Mouse (Mus musculus) layer of hippocampus, adult 9-10 months (tissue): ENCODE measurements around the gene Ifitm2.
"Not testable (repeated sequence)": the region's sequence is repeated elsewhere in the genome, so short reads cannot be mapped to it uniquely, and the experiment has no call there.

Source experiments
- DNase-seq: peaks from one replicate; pipeline ENCODE4 v3.0.0; 2022; ENCODE audit warnings: low spot score

The Ifitm2 gene

DNA sequence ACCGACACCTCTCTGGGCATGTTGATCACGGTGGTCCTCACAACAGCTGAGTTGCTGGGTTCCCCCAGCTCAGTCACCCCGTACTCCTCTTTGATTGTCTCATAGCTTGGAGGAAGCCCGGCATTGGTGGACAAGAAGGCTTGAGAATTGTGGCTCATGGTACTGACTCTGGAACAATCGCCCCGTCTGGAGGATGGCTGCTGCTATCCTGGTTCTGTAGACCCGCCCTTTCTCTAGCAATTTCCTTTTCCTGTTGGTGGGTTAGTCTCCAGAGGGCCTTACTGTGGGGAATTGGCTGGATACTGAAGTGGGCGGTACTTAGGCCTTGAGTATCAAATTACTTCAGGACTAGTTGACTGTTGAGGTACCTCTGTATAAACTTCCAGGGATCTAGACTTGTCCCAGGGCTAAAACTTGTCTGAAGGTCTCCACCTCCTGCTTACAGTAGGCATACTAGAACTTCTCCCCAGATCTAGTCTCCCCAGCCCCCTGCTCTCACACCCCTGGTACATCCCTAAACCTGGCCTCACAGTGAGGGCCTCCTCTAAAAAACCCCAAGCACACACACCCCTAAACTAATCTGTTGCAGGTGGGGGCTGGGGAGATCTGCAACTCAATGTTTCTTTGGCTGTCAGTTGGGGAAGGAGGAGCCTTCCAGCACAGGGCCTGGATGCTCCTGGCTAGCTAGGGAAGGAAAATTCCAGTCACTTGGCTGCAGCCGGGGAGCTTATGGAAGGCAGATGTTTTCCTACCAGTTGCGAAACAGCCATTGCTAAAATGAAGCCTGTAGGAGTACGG, at the start of gene Ifitm2, which contains the start of gene Gm45717:
Ifitm2 (minus strand) TSS at position 230 of the 798 bp plus-strand sequence.
Gm45717 (minus strand) TSS at position 180 of the 798 bp plus-strand sequence.
- no peak for DNase-seq

DNA sequence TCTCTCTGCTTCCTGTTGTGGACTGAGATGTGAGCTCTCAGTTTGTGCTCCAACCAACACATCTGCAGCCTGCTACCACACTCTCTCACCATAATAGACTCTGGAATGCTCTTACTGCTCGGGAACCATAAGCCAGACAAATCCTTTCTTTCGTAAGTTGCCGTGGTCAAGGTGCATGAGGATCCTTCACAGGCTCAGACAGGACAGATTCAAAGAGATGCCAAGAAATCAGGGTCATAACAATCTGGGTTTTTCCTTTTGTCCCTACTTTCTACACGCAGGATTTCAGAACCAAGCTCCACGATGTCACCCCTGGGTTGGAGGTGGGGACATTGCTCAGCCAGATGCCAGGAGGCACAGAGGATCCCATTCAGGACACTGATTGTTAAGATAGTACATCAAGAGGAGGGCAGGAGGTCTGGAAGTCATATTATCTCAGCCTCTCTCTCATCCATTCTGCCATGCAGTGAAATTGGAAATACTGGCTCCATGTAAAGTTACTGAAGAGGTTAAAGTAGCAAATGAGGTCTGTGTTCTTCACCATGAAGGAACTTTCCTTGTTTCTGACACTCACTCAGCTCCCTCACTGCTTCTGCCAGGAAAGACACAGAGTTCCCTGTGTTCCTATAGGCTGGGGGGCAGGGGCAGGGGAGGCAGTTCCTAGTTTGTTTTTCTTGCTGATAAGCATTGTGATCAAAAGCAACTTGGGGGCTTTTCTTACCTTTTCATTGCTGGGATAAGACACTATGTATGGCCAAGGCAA, 47.6 kb upstream of the Ifitm2 start:
- no peak for DNase-seq

GRCm38 (mm10) chr7:141000881-141001708, 45.3 kb upstream of the Ifitm2 start:
- DNase-seq, result no peak

- no peak for DNase-seq
Measured at GRCm38 (mm10) chr7:140998853-140999700, 43.3 kb upstream of the Ifitm2 start.

DNA sequence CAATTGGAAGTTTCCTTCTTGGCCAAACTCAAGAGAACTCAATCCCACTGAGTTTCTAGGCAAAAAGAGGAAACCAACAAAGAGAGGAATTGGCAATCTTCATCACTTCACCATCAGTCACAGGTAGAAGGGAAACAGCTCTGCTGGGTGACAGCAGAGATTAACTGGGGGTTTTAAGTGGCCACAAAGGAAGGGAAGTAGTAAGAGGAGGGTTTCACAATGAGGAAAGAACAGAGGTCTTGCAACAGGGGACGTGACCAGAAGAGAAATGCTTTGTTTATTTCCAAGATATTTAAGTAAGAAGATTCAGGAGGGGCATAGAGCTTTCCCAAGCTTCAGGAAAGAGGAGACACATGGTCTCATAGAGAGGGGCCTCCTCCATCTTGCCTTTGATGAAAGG, 42.0 kb upstream of the Ifitm2 start:
- DNase-seq, result no peak

DNA sequence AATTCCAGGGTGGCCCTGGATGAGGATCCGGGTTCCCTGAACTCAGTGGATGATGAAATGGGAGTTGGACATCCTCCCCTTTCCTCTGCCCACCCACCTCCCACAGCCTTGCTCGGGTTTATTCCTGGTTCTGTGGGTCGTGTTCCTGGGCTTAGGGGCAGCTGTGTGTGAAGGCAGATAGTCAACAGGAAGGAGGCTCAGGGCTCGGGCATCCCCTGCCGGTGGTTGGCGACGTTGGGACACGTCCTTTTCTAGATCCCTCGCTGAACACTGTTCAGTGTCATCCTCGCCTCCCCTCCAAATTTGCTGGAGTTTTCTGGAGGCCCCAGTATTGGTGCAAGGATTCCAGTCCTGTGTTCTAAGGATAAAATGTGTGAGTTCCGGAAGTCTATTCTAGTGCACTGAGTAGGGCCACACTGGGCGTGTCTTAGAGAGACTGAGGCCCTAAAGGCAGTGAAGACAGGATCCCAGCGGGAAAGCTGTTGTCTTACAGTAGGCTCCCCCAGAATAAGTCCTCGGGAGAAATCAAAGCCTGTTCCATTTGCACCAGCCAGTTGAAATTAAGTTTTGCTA, 35.4 kb upstream of the Ifitm2 start:
- DNase-seq, result no peak

- no peak for DNase-seq
Measured at GRCm38 (mm10) chr7:140990622-140991021, 34.8 kb upstream of the Ifitm2 start.

DNA sequence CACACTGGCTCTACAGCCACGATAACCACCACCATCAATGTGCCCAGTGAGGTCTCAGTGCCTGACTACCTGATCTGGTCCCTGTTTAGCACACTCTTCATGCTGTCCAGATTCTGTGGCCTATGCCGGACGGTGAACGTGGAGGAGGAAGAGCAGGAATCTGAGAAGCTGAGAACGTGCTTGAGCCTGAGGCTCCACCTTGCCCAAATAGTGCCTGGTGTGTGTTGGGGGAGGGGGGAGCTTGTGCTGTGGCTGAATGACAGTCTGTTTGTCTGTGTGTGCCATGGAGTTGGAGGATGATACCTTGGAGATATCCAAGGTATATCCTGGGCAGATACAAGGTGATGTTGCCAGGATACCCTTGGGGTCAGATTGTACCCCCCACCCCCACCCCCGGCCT, 34.4 kb upstream of the Ifitm2 start:
- DNase-seq, result no peak

DNA sequence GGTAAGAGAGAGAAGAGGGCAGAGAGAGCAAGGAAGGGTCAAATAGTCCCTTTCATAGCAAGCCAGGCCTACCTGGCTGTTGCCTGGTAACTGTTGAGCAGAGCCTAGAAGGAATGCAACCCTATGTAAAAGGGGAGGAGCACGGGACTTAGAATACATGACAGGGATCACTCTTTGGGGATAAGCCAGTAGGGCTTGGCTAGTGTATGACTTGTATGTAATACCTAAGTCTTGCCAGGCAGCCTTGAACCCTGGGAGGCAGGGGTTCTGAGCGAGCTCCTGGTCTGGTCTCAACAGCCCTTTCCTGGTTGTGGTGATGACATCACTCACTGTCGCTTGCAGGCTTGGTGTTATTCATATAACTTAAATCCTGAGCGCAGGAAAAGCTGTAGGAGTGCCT, 33.2 kb upstream of the Ifitm2 start:
- DNase-seq, result no peak

DNA sequence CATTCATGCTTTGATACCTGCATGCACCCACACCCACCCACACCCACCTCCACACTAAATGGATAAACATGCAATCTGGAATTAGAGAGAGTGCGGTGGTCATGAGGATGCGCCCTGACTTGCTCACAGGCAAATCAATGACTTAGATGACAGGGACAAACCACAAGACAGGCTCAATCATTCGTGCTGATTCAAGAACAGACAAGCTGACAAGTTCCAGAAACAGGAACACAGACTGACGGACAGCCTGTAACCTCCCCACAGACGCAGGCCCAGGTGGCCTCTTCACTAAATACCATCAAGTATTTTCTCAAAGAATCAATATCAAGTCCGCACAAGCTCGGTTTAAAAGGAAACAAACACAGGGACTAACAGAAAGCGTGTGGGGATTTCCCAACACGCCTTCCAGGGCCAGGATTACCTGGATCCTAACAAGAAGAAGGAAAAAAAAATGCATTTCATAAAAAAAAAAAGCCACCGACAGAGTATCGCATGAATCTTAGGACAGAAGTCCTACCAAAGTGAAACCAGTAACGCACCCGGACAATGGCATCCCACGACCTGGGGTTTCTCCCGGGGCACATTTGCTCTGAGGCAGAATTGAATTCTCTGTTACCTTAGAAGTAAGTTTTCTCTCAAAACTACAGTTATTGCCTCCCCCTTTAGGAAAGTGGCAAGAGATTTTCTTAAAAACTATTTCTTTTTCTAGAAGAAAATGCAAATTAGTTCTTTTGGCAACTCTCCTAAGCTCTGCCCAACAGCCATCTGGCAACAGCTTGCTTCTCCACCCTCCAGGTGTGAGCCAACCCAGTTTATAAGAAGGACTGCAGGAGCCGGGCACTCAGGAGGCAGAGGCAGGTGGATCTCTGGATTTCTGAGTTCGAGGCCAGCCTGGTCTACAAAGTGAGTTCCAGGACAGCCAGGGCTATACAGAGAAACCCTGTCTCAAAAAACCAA, 31.7 kb upstream of the Ifitm2 start:
- DNase-seq, result no peak

DNA sequence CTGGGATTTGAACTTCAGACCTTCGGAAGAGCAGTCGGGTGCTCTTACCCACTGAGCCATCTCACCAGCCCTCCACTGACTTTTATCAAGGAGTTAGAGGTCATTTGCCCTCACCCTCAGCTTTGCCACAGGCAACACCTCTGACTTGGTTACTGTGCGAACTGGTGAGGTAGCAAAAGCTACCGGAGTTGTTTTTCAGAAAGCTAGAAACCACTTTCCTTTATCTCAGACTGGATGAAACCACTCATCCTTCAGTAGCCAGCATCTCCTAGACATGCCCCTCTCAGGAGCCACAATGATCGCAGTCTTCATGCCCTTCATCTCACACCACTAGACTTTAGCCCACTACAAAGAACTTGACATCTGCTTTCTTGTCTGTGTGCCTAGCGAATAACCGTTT, 27.2 kb upstream of the Ifitm2 start:
- no peak for DNase-seq

DNA sequence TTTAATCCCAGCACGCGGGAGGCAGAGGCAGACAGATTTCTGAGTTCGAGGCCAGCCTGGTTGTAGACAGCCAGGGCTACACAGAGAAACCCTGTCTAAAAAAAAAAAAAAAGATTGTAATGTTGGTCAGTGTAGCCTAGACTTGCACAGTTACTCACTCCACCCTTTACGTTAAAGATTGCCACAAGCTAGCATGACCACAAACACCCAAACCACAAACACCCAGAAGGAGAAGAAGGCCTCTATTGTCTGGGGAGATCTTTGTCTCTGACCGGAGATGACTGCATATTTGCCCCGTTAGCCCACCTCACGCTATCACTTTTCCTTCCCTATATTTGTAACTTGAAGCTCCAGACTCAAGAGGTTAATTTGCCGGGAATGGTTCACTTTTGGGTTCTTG, 25.9 kb upstream of the Ifitm2 start:
- no peak for DNase-seq

DNA sequence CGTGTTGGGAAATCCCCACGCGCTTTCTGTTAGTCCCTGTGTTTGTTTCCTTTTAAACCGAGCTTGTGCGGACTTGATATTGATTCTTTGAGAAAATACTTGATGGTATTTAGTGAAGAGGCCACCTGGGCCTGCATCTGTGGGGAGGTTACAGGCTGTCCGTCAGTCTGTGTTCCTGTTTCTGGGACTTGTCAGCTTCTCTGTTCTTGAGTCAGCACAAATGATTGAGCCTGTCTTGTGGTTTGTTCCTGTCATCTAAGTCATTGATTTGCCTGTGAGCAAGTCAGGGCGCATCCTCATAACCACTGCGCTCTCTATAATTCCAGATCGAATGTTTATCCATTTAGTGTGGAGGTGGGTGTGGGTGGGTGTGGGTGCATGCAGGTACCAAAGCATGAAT, 20.9 kb upstream of the Ifitm2 start:
- not testable (repeated sequence) for DNase-seq

DNA sequence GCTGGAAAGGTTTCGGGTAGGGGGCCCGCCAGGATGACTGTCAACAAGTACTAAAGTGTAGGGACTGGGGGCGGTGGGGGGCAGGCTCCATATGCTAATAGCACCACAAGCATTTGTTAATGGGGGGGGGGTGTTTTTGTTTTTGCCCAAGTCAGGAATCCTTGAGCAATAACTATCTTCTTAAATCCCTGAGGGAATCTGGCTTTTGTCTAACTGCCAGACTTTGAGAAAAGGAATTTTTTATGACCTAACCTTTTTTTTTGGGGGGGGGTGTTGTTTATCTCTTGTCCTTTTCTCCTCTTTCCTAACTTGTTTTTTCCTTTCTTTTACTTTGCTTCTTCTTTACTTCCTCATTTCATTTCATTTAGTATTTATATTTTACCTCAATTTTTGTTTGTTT, 19.7 kb upstream of the Ifitm2 start:
- DNase-seq, result no peak

GRCm38 (mm10) chr7:140974940-140975339, 19.2 kb upstream of the Ifitm2 start:
- DNase-seq, result no peak

- no peak for DNase-seq
Measured at GRCm38 (mm10) chr7:140973396-140974165, 17.8 kb upstream of the Ifitm2 start.

DNA sequence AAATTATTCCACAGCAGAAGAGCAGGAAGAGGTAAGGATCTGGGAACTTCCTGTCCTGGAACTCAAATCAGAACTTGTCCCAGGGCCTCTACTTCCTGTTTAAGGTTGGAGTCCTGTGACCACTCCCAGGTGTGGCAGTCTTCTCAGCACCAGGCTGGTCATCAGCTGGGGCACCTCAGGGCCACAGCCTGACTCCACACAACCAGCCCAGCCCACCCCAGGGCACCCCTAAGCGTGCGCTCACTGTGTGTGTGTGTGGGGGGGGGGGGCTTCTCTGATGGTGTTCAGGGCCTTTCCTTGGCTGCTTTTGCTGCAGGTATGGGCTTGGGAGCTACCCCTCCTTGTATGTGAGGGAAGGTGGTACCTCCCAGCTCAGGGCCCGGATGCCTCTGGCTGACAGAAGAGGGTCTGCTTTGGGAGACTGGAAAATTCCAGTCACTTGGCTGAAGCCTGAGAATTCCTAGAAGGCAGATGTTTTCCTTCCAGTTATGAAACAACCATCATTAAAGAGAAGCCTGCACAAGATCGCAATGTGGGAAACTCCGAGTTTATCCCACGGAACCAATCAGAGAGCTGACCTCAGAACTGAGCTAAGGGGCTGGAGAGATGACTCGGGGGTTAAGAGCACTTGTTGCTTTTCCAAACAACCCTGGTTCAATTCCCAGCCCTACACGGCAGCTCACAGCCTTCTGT, 15.8 kb upstream of the Ifitm2 start:
- no peak for DNase-seq

DNA sequence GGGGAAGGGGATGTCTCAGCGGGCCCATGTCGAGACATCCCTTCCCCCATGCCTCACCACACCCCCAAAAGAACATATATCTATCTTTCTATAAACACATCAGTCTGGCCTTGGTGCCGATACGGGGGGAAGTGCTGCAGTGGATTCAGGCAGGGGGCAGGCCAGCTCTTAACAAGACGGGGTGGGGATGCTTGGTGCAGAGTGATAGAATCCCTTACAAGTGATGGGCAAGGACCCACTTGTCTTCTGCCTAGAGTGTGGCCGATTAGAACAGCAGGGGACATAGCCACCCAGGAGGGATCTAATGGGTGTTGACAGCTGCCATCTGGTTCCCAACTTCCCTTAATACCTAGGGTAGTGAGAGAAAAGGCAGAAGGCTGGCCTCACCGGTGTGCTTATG, 15.1 kb upstream of the Ifitm2 start:
- no peak for DNase-seq

DNA sequence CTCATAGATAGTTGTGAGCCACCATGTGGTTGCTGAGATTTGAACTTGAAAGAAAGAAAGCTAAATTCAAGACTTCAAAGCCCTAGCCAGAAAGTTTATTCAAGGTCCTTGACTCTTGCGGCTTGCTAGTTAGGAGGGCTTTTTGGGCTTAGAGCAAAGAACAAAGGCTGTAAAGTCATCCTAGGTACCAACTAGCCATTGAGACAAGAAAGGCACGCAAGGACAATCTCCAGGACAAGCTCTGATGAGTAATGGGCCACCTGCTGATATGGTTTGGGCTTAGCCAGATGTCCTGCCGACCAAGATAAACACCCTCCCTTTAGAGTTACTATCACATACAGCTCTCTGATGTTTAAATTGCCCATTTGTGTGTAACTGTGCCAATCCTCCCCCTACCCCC, 12.9 kb upstream of the Ifitm2 start:
- not testable (repeated sequence) for DNase-seq
